Mouse (Mus musculus) liver (tissue): ENCODE measurements around the gene Zfp507.

Source experiments
- DNase-seq: peaks from one replicate; pipeline ENCODE4 v3.0.0-alpha.2; 2020; ENCODE audit warnings: mixed read lengths

Zfp507 gene

DNA sequence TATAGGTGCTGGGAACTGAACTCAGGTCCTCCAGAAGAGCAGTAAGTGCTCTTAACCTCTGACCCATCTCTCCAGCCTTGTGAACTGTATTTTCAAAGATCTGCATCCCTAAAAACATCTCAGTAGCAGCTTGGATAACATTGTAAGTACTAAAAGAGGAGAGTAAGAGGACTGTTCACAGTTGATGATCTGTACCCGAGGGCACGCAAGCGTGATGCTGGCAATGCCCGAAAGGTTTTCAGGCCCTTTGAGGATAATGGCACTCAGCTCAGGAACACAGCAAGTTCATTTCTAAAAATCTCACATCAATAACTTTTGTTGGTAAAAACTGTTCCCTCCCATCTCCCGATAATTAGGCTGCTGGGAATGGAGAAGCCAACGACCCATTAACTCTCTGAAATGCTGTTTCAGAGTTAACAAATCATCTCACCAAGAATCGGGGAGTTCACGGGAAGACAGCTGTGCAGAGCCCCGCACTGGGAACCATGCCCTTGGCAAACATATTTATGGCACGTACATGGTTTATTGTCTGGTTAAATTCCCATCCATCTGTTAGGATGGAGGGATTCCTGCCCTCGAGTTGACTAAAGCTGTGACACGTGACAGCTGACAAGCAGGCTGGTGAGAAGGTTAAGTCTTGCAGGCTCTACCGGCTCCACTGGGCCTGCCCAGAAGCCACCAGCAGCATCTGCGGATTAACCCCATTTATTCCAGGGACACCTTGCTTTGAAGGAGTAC, 69.3 kb downstream of the Zfp507 start:
- no peak for DNase-seq

GRCm38 (mm10) chr7:35732585-35733059, 70.2 kb downstream of the Zfp507 start:
- DNase-seq, result no peak

DNA sequence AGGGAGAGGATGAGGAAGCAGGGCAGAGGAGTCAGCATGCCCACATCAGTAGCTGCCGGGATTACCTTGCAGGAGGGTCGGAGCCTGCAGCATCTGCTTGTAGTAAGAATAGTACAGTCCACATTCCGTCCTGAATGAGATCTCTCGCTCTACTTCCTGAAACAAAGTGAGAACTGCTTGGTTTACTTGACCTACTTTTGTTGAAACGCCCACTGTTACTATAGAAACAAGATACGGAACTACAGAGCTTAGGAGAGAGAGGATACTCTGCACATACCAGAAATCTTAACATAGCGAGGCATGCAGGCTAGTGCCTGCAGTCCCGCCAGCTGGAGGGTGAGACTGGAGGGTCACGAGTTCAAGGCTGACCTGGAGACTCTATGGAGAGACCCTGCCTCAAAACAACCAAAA, 73.2 kb downstream of the Zfp507 start:
- no peak for DNase-seq

- DNase-seq, result no peak
These were observed 74.4 kb downstream of the Zfp507 start for GRCm38 (mm10) chr7:35728376-35728775.

DNA sequence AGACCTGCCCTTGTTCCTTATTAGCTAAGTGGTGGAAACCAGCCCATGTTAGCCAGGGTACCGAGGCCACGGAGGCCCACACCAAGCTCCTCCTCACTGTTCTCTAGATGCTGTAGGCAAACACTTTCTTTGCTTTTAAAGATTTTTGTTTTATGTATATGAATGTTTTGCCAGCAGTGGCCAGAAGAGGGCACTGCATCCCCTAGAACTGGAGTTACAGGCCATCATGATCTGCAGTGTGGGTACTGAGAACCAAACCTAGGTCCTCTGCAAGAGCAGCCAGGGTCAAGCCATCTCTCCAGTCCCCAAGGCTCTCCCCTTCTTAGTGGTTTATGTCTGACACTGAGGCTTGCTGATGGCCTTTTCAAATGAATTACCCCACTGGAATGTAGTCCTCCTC, 79.8 kb downstream of the Zfp507 start:
- DNase-seq, result no peak
